Mouse (Mus musculus): ENCODE results near the gene Gemin2.

DNA sequence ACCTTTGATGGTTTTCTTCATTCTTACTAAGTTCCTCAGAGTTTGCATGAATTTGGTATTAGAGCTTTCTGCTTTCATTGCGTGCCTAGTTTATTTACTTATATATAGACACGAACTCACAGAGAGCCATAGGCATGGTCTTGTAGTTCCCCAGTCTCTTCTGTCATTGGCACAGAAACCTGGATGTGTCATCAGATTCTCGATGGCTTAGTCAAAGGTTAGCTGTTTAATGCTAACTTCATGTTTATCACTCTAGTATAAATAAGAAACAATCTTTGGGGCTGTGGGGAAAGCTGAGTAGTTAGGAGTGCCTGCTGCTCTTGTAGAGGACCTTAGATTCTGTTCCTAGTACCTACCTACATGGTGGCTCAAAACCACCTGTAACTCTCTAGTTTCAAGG, 63.8 kb downstream of the Gemin2 start:
- no peak for TF ChIP-seq POLR2A (IDR thresholded peaks at IDR 0.05; ENCODE audit: insufficient read depth, low read depth, low read length)
- no peak for TF ChIP-seq CTCF (IDR thresholded peaks at IDR 0.05)
